Mouse (Mus musculus) kidney, adult 10 weeks (tissue): ENCODE data around the gene Rnf44. TPM values are rescaled to one million over a fixed set of nuclear protein-coding genes. Genes with fewer than 3 reads are reported as not detected.

Experiments used
- polyA plus RNA-seq: library from polyadenylated mRNA; stranded (reverse); fragments of 350-450 nt; fragmentation: Illumina TruSeq; extraction: RNeasy Lipid Tissue Mini Kit (QIAGEN cat#74804); gene quantifications from one replicate; pipeline ENCODE4 v1.2.3, GENCODE M21; 2014; ENCODE audit warnings: low read depth, low replicate concordance

The Rnf44 gene
- polyA plus RNA-seq, result 19.1 TPM

GRCm38 (mm10) chr13:54693558-54694347 is at the start of gene Rnf44:
Rnf44 (minus strand) TSS chr13:54693907.

GRCm38 (mm10) chr13:54701243-54701642 is 7.5 kb upstream of the Rnf44 start, which contains the start of gene Cdhr2:
Cdhr2 (plus strand) TSS chr13:54701461.

Other genes starting within 250 kb of the Rnf44 start
- gene Thoc3, start 225.1 kb downstream of the Rnf44 start, polyA plus RNA-seq, result 5.4 TPM
- gene Simc1, start 190.1 kb downstream of the Rnf44 start, polyA plus RNA-seq, result 5.6 TPM
- gene 4833439L19Rik, start 128.5 kb downstream of the Rnf44 start, polyA plus RNA-seq, result 627 TPM
- gene Arl10, start 118.9 kb downstream of the Rnf44 start, polyA plus RNA-seq, result 1.4 TPM
- gene Nop16, start 103.8 kb downstream of the Rnf44 start, polyA plus RNA-seq, result 12.3 TPM
- 24.3 TPM for gene Higd2a, start 103.7 kb downstream of the Rnf44 start, polyA plus RNA-seq
- gene Cltb, start 82.6 kb downstream of the Rnf44 start, polyA plus RNA-seq, result 16.1 TPM
- 35.6 TPM for gene Faf2, start 72.1 kb downstream of the Rnf44 start, polyA plus RNA-seq
- 4.4 TPM for gene Cdhr2, start 7.6 kb upstream of the Rnf44 start, polyA plus RNA-seq
- not detected for gene Gprin1, start 56.0 kb upstream of the Rnf44 start, polyA plus RNA-seq
- not detected for gene Sncb, start 72.7 kb upstream of the Rnf44 start, polyA plus RNA-seq
- not detected for gene Eif4e1b, start 90.1 kb upstream of the Rnf44 start, polyA plus RNA-seq
- 1.5 TPM for gene Tspan17, start 95.5 kb upstream of the Rnf44 start, polyA plus RNA-seq